Mouse (Mus musculus) cerebellum, postnatal 36 days (tissue): ENCODE measurements around the gene 1700020A23Rik.
"Not testable (repeated sequence)": the region's sequence is repeated elsewhere in the genome, so short reads cannot be mapped to it uniquely, and the experiment has no call there.

Experiments used
- DNase-seq, 2 experiments: peaks; one replicate each; pipeline ENCODE4 v3.0.0; 2021 to 2022; ENCODE audit warnings: mixed read lengths in 2 of 2

Gene 1700020A23Rik

DNA sequence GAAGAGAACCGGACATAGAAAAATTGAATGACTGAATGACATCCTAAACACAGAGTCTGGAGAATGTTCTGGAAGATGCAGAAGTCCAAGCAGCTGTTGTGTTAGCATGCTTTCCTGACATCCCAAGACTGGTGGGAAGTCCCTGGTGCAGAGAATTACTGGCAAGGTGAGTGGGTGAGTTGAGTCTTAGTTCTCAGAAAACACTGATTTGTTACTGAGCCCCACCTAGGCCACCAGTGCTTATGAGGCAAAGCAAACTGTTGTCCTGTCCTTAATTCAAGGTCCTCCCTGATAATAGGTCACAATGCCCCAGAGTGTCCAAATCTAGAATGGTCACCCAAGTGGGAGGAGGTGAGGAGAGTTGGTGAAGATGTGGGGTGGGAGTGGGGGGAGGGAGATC, at the start of gene 1700020A23Rik, which contains the start of gene Gm28372:
Gene 1700020A23Rik, plus strand, starts transcription at position 321 of the 400 bp plus-strand sequence.
Gene Gm28372, plus strand, starts transcription at position 301 of the 400 bp plus-strand sequence.
- DNase-seq: no peak

DNA sequence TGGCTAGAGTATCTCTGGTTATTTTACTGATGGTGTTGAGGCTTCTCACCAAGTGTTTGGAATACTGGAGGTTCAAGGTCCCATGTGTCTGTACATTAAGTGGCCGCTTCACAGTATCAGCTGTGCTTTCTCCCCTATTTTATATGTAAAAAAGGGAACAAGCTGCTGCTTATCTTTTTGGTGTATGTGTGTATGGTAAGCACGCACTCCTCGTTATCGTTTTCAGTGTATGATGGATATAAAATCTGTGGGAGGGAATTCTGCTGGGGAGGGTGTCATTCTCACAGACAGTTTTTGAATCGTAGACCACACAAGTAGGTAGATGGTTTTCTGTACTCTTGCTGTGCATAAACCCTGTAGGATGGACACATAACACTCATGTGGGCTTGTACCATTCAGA, 47.5 kb upstream of the 1700020A23Rik start:
- no peak for DNase-seq

DNA sequence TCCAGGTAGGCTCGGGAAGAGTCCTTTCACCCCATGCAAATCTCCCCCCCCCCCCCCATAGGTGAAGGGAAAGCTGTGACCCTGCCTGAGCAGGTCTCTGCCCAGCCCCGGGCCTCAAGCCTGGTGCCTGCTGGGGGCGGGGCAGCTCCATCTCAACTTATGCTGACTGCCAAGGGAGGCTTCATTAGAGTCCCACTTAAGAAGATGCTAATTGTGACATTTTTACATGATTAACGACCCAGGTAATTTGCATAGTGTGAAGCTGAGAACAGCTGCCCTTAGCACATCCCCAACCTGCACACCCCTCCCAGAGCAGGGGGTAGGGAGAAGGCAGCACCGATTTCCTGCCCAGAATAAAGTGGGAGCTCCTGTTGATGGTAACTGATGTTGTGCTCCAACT, 46.2 kb upstream of the 1700020A23Rik start:
- DNase-seq: no peak

DNA sequence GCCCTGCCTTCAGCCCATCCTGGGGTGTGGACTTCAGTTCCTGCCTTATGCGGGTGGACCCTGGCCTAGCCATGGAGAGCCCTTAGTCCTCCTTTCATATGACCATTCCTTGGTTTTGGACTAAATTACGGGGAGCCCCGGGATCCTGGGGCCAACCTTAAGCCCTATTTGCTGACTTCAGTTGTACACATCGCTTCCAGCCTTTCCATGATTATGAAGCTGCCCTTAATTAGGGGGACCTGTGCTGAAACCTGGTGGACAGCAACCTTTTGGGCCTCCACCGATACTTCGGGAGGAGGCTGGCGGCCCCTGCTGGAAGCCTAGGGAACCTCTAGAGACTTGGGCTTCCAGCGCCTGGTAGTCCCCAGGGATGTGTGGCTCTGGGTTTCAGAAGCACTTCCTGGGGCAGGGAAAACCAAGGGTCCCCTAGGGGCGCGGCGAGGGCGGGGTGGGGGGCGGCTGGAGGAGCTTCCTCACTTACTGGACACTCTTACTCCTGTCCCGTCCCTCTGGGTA, 42.5 kb upstream of the 1700020A23Rik start:
- DNase-seq: peak; percentile 5 to 11

DNA sequence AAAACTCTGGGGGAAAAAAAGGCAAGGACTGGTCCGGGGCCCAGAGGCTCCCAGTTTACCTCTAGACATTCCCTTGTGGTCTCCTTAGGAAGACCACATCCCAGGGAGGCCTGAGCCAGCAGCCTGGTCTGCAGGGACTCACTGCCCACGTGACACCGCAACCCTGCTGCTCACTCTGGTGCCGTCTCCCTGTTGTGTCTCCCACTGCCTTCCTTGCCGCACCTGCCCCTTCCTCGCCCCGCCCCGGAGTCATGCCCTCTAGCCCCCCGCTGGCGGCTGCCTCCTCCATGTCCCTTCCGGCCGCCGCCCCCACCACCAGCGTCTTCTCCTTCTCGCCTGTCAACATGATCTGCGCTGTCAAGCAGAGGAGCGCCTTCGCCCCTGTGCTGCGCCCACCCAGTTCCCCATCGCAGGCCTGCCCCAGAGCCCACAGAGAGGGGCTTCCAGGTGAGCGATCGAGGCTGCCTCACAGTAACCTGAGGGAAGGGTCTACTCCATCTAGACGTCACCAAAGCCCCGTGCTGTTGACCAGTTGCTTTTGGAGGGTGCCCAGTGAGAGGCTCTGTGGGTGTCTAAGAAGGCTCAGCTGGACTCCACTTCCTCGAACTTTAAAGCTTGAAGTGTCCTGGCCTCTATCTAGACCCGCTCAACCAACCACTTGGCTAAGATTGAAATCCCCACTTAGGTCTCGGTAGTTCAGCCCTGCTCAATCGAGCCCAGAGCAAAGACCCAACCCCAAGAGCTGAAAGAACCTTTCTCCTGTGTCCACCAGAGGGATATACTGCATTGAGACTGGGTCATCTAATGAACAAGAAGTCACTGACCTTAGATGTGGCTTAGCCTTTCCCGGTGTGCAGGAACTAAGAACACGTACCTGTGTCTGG, 39.6 kb upstream of the 1700020A23Rik start:
- no peak for DNase-seq

DNA sequence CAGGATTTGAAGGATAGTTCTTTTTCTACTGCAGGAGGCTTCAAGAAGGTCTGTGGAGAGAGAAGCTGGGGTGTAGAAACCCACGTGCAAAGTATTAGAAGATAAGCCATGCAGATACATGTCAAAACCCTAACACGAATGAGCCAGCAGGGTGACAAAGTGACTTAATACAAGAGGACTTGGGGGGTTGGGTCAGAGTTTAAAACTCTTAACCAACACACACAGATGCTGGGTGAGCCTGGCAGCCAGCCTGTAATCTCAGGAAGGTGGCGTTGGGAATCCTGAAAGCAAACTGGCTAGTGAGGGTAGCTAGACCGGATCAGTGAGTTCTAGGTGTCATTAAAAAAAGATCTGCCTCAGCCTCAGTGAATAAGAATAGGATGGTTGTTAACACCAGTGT, 37.7 kb upstream of the 1700020A23Rik start:
- no peak for DNase-seq

DNA sequence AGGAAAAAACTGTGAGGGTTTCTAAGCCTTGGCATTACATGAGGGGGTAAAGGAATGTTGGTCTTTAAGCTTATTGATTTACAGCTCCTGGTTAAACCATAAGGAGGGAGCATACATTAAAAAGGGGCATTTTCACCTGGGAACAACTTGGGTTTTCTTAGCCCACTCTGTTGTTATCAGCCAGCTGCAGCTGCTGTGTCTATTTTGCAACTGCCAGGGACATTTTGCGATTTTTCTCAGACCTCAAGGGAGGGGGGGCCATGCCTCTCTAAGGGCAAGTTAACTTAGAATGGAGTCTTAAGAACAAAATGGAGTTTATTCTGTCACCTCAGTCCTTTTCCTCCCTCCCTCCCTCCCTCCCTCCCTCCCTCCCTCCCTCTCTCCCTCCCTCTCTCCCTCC, 32.0 kb upstream of the 1700020A23Rik start:
- DNase-seq: not testable (repeated sequence)

DNA sequence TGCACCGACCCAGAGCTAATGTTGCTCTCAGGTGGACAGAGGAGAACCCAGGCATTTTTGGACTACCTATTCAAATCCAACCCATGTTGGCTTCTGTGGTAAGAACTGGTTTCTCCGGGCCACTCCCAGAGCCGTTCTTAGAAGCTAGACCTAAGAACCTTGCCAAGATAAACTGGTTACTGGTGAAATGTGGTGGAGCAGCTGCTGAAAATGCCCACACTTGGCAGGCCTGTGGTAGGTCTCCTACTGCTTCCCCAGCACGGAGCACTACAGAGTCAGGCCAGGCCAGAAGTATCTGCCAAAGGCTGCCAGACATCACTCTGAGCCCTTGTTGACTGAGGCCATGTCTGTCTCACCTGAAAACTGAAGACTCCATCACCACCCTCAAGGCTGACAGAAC, 30.1 kb upstream of the 1700020A23Rik start:
- DNase-seq: peak in 1 of 2 experiments; percentile 13

DNA sequence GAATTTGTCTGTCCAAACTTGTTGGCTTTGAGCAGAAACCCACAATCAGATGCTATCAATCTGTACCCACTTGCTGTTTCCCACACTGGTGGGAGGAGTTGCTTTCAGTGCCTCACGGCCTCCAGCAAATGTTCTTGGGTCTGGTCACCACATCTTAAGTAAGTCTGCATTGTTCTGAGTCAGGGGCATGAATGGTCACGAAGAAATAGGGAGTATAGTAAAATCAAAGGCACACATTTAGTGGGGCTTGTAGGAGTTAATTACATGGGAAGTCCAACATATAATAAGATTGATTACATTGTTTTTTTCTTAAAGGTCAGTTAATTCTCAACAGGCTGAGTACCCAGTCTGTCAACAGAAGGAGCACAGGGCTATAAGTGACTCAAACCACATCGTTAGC, 21.9 kb upstream of the 1700020A23Rik start:
- DNase-seq: no peak

DNA sequence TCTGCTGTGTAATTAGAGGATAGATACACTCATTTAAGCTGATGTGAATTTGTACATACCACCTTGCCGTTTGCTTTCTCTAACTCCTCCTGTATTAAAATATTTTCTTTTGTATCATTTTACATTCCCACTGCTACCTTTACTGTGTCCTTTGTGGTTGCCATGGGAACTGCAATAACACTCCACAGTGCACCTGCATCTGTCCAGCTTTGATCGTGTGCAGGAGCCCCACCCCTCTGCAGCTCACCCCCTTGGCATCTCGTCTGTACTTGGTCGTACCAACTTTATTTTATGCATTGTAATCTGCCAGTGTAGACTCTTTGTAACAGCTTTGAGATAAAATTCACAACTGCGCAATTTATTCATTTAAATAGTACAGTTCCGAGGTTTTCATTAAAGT, 21.2 kb upstream of the 1700020A23Rik start:
- no peak for DNase-seq

DNA sequence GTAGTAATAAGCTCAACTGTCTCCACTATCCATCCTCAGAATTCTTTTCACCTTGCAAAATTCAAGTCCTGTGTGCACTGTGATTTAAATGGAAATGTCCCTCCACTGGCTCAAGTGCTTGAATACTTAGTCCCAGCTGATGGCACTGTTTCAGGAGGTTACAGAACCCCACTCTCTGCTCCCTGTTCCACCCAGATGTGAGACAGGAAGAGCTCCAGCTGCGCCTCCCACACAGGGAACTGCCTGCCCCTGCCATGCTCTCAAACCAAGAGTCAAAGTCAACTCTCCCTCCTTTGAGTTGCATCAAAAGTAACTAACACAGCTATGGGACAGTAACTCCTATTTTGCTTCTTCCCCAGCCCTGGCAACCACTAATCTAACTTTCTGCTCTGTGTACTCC, 18.8 kb upstream of the 1700020A23Rik start:
- no peak for DNase-seq

DNA sequence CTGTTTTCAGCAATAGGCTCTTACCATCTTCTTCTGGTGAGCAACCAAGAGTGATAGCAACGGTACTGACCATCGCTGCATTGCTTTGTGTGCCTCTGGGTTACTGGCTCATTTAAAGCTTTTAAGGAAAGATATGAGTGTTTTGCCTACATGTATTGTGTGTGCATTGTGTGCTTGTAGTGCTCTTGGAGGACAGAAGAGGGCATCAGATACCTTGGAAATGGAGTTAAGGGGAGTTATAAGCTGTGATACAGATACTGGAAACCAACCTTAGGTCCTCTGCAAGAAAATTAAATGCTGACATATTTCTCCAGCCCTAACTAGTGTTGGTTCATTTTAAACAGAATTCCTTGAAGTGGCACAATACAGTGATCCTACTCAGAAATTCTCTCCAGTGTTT, 16.3 kb upstream of the 1700020A23Rik start:
- DNase-seq: no peak

DNA sequence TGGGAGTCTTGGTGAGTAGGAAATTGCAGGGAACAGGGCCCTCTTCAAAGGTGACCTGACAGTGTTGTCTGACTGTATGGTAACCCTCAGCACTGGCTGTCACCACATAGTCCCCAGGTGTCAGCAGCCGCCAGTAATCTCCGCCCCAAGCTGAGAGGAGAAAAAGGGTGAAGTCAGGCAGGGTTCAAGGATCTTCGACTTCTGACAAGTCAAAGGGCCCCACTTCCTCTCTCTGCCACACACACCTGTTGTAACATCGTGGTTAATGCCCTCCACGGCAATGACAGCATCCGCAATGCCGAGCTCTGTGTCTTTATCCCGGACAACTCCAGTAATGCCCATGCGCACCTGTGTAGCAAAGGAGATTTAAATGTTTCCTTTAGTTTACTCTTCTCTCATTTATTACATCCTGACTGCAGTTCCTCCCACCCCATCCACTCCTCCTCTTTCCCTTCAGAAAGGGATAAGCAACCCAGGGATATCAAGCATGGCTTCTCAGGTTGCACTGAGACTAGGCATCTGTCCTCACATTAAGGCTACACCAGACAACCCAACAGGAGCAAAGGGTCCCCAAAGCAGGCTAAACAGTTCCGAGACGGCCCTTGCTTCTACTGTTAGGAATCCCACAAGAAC, 13.9 kb upstream of the 1700020A23Rik start:
- DNase-seq: no peak

DNA sequence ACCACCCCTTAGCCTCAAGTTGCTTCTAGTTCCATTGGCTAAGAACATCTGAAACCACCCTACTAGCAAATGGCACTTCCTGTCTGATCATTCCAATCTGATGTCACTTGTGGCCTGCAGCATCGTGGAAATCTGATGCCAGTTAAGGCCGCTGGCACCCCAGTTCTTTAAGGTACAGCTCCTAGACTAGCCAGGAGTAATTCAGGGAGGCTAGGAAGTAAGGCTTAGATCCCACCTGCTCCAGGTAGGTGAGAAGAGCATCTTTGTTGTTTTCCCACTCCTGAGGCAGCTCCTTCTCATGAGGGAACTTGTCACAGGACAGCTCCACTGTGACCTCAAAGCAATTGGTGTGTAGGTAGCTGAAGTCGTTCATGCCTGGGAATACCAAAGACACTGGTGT, 12.2 kb upstream of the 1700020A23Rik start:
- DNase-seq: no peak

DNA sequence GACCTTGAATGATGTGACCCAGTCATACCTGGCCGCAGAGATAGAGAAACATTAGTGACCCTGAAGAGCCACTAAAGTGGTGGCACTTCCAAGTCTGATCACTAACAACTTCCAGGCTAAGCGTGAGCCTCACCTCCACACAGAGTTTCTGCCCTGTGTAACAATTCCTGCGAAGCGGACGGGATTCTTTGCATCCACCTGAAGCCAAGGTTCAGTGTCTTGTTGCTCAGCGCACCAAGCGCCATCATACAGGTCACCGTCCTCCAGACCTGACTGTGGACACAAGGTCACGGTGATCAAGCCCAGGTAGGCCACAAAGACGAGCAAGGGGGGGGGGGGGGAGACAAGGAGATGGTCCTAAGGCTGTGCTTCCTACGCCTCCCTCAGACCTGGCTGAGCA, 9.4 kb upstream of the 1700020A23Rik start:
- no peak for DNase-seq

DNA sequence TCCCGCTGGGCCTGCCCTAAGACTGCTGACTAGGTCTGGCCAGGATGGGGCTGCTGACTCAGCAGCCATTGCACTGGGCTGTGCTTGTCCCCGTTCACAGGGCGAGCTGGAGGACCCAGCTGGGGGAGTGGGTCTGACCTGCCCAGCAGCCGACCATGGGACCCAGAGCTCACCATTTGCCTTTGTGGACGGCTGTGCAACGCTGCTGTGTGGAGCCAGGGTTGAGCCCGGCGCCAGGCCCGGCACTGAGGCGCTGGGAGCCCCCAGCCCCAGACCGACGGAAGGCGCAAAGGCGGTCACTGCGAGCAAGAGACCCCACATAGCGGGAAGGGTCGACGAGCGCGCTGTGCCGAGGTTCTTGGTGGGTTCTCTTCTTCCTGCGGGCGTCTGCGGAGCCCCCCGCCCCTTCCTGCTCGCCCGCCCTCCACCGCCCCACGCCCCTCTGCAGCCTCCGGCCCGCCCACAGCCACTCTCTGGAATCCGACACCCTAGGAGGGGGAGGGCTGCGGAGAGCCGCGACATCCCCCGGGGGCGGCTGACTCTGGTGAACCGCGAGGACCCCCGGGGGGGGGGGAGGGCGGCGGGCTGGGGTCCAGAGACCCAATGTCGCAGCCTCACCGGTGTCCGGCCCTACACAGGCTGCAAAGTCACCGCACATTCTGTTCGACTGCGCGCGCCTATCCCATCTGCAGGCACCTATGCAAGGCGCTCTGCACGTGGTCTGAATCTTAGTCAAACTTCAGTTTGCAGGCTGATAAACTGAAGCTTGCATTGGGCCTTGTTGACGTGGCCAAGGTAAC, 7.7 kb upstream of the 1700020A23Rik start, which contains the start of gene Cpxm1:
Gene Cpxm1, minus strand, starts transcription at position 389 of the 800 bp plus-strand sequence.
- no peak for DNase-seq

DNA sequence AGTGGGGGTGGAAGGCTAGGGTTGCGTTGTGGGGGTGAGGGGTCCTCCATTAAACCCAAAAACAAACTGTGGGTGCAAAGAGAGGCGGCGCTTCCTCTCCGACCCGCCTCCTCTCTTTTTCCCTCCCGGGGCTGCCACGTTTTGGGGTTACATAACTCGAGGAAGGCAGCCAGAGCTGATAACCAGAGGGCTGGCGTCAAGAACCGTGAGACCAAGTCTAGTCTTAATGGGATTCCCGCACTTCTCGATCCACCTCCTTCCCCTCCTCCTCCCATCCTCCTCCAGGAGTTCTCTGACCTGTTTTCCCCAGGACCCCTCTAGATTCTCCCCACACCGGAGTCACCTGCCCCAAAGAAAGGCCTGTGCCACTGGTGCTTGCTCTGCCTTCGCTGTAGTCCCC, 7.0 kb upstream of the 1700020A23Rik start:
- no peak for DNase-seq

DNA sequence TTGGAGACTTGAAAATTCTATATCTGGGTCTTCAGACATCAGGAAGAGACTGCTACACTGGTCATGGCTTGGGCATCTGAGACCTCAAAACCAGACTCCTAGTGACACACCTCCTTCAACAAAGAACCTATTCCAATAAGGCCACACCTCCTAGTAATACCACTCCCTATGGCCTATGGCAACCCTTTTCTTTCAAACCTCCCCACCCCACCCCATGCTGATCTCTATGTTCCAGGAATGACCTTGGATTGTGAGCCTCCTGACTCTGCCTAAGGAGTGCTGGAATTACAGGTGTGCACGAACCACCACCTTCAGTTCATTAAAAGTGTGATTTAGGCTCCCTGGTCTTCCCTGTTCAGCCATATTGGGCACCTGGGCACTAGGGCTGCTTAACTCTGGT, 5.0 kb upstream of the 1700020A23Rik start:
- no peak for DNase-seq

DNA sequence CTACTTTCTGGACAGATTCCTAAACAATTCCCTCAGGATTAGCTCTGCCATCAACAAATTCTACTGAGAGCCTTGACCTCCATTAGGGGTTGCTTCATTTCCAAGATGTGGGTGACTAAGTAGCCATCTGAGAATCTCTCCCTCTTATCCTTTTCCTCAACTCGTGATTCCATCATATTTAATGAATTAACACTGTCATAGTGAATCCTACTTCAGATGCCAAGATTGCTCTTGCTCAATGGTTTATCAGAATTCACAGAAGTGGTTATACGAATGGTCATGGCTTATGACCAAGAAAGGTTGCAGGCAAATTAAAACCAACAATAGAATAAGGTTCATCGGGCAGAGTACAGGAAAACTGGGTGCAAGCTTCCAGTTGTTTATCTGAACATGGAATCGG, 3.2 kb upstream of the 1700020A23Rik start:
- DNase-seq: no peak

DNA sequence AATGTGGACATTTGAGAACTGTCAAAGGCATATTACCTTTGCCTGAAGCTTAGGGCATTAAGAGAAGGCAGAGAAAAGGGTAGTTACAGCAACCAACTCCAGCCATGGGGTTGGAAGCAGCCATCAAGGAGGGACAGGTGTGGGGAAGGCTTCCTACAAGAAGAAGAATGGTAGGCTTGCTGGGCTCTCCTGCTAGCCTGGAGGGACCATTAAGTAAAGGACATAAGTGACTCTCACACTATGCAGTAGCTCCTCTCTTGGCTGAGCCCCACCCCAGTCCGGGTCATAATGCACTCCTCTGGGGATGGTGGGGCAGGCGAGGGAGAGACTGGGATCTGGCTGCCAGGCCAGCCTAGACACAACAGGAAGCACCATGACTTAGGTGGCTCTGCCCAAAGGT, 1.1 kb downstream of the 1700020A23Rik start, which contains the start of gene Tmem239:
Gene Tmem239, plus strand, starts transcription at position 301 of the 400 bp plus-strand sequence.
- no peak for DNase-seq

DNA sequence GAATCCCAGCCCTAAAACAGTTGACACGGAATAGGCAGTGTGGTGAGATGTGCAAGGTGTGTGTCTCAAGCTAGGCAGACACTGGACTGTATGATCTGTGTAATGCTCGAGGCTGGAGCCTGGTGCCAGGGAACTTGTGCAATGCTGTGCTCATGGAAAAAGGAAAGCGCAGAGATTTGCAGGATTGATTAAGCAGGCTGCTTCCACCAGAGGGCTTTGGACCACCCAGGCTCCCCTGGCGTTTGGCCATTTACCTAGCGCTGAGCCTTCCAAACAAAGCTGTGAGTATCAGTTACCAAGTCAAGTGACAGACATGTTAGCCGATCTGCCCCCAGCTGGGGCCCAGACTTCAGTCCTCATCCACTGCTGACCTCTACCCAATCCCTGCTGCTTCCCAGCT, 3.1 kb downstream of the 1700020A23Rik start:
- DNase-seq: no peak

DNA sequence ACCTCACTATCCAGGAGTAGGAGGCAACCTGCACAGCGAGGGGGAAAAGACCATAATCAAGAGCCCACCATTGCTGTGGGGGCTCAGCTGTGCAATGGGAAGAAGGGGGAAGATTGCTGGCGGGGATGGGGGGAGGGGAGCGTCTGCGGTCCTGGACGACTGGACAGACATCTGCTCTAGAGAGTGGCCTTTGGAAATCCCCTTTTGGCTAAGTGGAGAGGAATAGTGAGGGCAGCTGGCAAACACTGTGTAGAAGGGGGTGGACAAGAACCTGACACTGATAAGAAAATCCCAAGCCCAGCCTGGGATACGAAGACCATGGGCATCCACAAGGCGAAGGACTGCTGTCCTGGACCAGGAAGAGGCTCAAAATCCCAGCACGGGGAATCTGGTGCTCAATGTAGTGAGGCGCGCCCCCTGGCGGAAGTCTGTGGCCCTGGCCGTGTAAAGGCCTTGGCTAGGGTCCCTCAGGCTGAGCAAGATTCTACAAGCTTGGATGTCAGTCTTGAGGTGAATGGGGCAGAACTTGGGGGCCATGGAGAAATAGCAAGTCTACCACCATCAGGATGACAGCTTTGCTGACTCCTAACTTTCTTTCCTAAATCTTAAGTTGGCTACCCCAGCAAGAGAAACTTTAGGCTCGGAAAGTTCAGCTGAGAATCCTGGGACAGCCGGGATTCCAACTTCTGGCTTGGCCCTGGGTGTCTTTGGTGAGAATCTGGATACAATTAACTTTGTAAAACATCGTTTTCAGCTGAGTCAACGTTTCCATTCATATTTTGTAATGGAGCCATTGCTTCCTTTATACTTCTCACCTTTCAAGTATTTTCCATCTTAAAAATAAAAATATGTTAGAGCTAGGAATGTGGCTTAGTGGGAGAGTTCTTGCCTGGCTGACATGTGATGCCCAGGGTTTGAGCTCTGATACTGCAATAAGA, 6.8 kb downstream of the 1700020A23Rik start:
- peak; percentile 83 to 86 for DNase-seq
